Mouse (Mus musculus) E14TG2a.4 (cell line): ENCODE results near the gene Ppp1r15a.

Experiments
- H3K27me3 ChIP-seq: 2 replicates; pipeline ENCODE4 v1.6.1; 2014; ENCODE audit warnings: low read length, control low read depth; ENCODE audit not compliant: insufficient read depth
- H3K36me3 ChIP-seq: 2 replicates; pipeline ENCODE4 v1.6.1; 2014; ENCODE audit warnings: low read length, control low read depth; ENCODE audit not compliant: insufficient read depth
- H3K4me1 ChIP-seq: replicated peaks from 2 replicates; pipeline ENCODE4 v1.6.1; 2014; ENCODE audit warnings: low read depth, low read length, control low read depth
- H3K4me3 ChIP-seq: replicated peaks from 2 replicates; pipeline ENCODE4 v1.5.1; 2014; ENCODE audit warnings: mild to moderate bottlenecking, low read length
- H3K9me3 ChIP-seq: 2 replicates; pipeline ENCODE4 v1.6.1; 2014; ENCODE audit warnings: low read length, control low read depth
- CTCF ChIP-seq: conservative IDR thresholded peaks from 2 replicates; pipeline ENCODE4 v1.5.1; 2014; ENCODE audit warnings: low read length
- NANOG ChIP-seq: IDR thresholded peaks from 2 replicates; pipeline ENCODE4 v1.6.1; 2014; ENCODE audit warnings: borderline replicate concordance, low read length, mixed read lengths
- POU5F1 ChIP-seq: IDR thresholded peaks from 2 replicates; pipeline ENCODE4 v1.6.1; 2014; ENCODE audit warnings: low read length, borderline replicate concordance

Gene Ppp1r15a

GRCm38 (mm10) chr7:45554744-45555143 lies 28.7 kb upstream of the Ppp1r15a start, which contains the start of gene Hsd17b14:
Gene Hsd17b14, plus strand, starts transcription at chr7:45554893.
- H3K4me1 ChIP-seq, result peaks cover 72% of the 10 kb centered on the region
- peaks cover 18% of the 10 kb centered on the region for H3K36me3 ChIP-seq
- no peaks in the 10 kb centered on the region for H3K27me3 ChIP-seq
- TF ChIP-seq NANOG (no peak), POU5F1 (no peak), CTCF (no peak)
- peak within 1 kb of the TSS; percentile 74 for H3K4me3 ChIP-seq
- no peaks in the 10 kb centered on the region for H3K9me3 ChIP-seq

GRCm38 (mm10) chr7:45553990-45554389 lies 27.9 kb upstream of the Ppp1r15a start:
- Histone ChIP-seq H3K4me3 (peak overlapping the region; percentile 55), H3K4me1 (peaks cover 80% of the 10 kb centered on the region), H3K27me3 (no peaks in the 10 kb centered on the region), H3K9me3 (no peaks in the 10 kb centered on the region), H3K36me3 (peaks cover 18% of the 10 kb centered on the region)
- TF ChIP-seq CTCF (no peak), POU5F1 (no peak), NANOG (no peak)

- H3K4me3 ChIP-seq, result peak overlapping the region; percentile 55
- no peaks in the 10 kb centered on the region for H3K9me3 ChIP-seq
- TF ChIP-seq NANOG, result no peak
- no peak for TF ChIP-seq POU5F1
- TF ChIP-seq CTCF, result no peak
- H3K4me1 ChIP-seq, result peaks cover 81% of the 10 kb centered on the region
- H3K27me3 ChIP-seq, result no peaks in the 10 kb centered on the region
- peaks cover 17% of the 10 kb centered on the region for H3K36me3 ChIP-seq
These were observed 27.5 kb upstream of the Ppp1r15a start for GRCm38 (mm10) chr7:45553519-45553918.

GRCm38 (mm10) chr7:45551512-45551883 lies 25.4 kb upstream of the Ppp1r15a start:
- H3K27me3 ChIP-seq, result no peaks in the 10 kb centered on the region
- peaks cover 71% of the 10 kb centered on the region for H3K4me1 ChIP-seq
- H3K9me3 ChIP-seq, result no peaks in the 10 kb centered on the region
- peak; percentile 67 for TF ChIP-seq NANOG
- TF ChIP-seq CTCF, result no peak
- TF ChIP-seq POU5F1, result peak; percentile 89
- H3K36me3 ChIP-seq, result peaks cover 6% of the 10 kb centered on the region
- H3K4me3 ChIP-seq, result no peak overlapping the region

- Histone ChIP-seq H3K9me3 (no peaks in the 10 kb centered on the region), H3K4me1 (peaks cover 71% of the 10 kb centered on the region), H3K27me3 (no peaks in the 10 kb centered on the region), H3K4me3 (peak overlapping the region; percentile 74), H3K36me3 (peaks cover under 1% of the 10 kb centered on the region)
- TF ChIP-seq CTCF (no peak), NANOG (no peak), POU5F1 (no peak)
These were observed 24.9 kb upstream of the Ppp1r15a start for GRCm38 (mm10) chr7:45550821-45551511.

- TF ChIP-seq POU5F1, result no peak
- no peak for TF ChIP-seq CTCF
- TF ChIP-seq NANOG, result no peak
- Histone ChIP-seq H3K4me1 (peaks cover 68% of the 10 kb centered on the region), H3K4me3 (peak overlapping the region; percentile 74), H3K27me3 (no peaks in the 10 kb centered on the region), H3K36me3 (no peaks in the 10 kb centered on the region), H3K9me3 (no peaks in the 10 kb centered on the region)
These were observed 23.8 kb upstream of the Ppp1r15a start for GRCm38 (mm10) chr7:45549641-45550436.

- H3K9me3 ChIP-seq, result no peaks in the 10 kb centered on the region; the same call in 1 of the 2 replicates
- peaks cover 45% of the 10 kb centered on the region for H3K4me1 ChIP-seq
- H3K27me3 ChIP-seq, result no peaks in the 10 kb centered on the region
- H3K36me3 ChIP-seq, result no peaks in the 10 kb centered on the region
- no peak overlapping the region for H3K4me3 ChIP-seq
- TF ChIP-seq CTCF, result peak; percentile 77
- no peak for TF ChIP-seq POU5F1
These were observed 18.5 kb upstream of the Ppp1r15a start for GRCm38 (mm10) chr7:45544525-45544924.

- Histone ChIP-seq H3K4me3 (no peak overlapping the region), H3K9me3 (no peaks in the 10 kb centered on the region; the same call in 1 of the 2 replicates), H3K27me3 (no peaks in the 10 kb centered on the region), H3K36me3 (no peaks in the 10 kb centered on the region), H3K4me1 (peaks cover 32% of the 10 kb centered on the region)
- no peak for TF ChIP-seq NANOG
- no peak for TF ChIP-seq CTCF
- TF ChIP-seq POU5F1, result no peak
These were observed 14.1 kb upstream of the Ppp1r15a start for GRCm38 (mm10) chr7:45540213-45540612.

- TF ChIP-seq POU5F1 (no peak), CTCF (no peak)
- Histone ChIP-seq H3K4me1 (peaks cover 43% of the 10 kb centered on the region), H3K27me3 (no peaks in the 10 kb centered on the region), H3K4me3 (no peak overlapping the region), H3K9me3 (no peaks in the 10 kb centered on the region), H3K36me3 (no peaks in the 10 kb centered on the region)
These were observed 13.0 kb upstream of the Ppp1r15a start for GRCm38 (mm10) chr7:45539095-45539494.
